Mouse (Mus musculus): ENCODE results near the gene Armc6.

Gene Armc6

DNA sequence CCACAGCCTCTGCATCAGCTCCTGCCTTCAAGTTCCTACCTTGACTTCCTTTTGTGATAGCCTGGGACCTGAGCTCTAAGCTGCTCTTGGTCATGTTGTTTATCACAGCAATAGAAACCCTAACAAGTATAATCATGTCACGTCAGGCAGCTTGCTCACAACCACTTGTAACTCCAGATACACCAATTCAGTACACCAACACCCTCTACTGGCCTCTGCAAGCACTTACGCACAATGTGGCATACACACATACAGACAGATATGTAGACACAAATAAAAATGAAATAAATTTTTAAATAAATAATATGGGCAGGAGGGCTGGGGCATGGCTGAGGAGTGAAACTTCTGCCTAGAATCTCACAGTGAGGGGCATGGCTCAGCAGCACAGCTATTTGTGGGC lies 38.5 kb downstream of the Armc6 start:
- no peak for DNase-seq (ENCODE audit: low read depth, low spot score)

DNA sequence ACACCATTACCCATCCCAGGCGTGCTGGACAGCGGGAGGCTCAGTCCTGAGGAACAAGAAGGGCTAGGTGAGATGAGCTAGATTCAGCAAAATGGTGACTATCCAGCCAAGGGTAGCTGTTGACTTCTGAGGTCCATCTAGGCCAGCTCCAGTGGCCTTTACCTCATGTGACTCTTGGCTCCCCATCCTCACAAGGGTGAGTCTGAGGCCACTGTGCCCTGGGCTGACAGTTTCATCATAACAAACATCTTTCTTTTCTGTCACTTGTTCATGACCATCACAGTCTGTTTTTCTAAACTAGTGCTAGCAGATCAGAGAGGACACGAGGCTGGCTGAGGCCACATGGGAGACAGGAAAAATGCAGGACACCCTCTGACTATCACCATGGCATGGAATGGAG lies 40.1 kb downstream of the Armc6 start:
- no peak for DNase-seq (ENCODE audit: low read depth, low spot score)

DNA sequence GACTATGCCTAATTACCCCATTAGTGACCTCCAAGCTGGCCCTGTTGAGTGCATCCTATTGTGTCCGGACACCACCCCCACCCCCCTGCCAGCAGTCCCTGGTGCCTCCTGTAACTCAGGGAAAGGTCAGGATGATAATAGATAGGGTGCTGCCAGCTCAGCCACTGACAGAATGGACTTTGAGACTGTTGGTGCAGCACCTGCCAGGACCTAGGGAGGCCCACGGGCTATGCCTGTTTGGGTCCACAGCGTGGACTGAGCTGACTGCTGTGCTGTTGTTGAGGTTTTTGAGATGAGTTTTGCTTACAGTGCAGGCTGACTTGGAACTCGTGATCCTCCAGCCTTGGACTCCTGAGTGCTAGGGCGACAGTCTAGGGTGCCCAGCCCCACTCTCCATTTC lies 41.0 kb downstream of the Armc6 start:
- no peak for DNase-seq (ENCODE audit: low read depth, low spot score)

DNA sequence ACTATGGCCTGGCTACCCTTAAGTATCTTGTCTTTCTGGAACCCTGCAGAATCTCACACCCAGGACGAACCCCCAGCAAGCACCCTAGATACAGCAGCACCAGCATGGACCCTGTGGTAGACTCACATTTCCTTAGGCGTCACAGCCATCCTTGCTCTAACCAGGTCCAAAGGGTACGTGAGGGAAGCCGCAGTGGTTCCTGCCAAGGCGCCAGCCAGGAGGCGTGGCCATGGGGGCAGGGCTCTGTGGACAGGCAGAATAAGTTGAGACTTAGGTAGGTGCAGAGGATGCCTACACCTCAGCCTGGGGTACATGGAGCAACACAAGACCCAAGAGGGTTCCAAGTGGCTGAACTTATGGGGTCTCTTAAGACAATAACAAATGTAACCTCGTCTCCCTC lies 45.6 kb downstream of the Armc6 start:
- DNase-seq (ENCODE audit: low read depth, low spot score), result no peak

DNA sequence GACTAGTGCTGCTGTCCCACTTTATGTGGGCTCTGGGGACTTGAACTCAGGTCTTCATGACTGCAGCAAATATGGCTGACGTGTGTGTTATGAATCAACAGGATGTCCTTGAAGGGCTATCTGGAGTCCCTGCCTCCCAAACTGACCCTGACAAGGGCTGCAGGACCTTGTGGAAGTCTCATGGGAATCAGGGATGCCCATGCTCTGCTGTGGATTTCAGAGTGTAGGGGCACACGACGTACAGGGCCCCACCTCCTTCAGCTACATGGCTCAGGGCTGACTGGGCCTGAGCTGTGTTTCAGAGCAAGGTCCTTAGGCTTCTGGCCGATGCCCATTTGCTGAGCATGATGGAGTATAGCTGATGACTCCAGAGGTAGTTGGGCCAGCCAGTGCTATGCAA lies 51.1 kb downstream of the Armc6 start:
- no peak for DNase-seq (ENCODE audit: low read depth, low spot score)

DNA sequence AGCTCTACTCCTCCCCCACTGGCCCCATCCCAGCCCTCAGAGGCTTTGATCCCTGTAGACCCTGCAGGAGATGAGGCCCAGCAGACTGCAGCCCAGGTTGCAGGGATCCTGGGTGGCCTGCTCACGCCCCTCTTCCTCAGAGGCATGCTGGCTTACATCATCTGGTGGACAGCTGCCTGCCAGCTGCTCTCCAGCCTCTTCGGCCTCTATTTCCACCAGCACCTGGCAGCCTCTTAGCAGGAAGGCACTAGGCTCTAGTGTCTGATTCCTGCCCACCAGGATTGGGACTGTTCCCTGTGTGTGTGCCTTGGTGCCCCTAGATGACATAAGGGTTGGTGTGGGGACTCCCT lies 52.4 kb downstream of the Armc6 start:
- no peak for DNase-seq (ENCODE audit: low read depth, low spot score)

DNA sequence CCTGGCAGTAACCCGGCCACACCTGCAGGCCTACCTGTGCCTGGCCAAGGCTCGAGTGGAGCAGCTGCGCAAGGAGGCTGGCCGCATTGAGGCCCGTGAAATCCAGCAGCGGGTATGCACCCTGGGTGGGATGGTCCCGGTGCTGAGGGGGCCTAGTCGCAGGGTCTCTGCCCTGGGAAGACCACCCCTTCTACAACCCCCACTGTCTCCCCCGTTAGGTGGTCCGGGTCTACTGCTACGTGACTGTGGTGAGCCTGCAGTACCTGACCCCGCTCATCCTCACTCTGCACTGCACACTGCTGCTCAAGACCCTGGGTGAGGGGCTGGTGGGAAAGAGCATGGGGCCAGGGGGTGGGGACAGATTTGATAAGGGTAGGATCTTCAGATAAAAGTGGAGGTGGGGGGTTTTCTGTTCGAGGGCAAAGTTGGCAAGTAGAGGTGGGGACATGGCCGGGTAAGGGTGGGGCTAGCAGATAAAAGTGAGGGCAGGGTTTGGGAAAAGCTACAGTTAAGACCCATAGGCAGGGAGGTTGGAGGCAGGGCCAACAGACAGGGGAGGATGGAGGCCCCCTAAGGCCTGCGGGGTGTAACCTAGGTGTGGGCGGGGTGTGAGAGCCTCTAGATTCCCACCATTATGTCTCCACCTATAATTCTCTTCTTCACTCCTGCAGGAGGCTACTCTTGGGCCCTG lies 52.9 kb downstream of the Armc6 start:
- DNase-seq (ENCODE audit: low read depth, low spot score), result no peak

DNA sequence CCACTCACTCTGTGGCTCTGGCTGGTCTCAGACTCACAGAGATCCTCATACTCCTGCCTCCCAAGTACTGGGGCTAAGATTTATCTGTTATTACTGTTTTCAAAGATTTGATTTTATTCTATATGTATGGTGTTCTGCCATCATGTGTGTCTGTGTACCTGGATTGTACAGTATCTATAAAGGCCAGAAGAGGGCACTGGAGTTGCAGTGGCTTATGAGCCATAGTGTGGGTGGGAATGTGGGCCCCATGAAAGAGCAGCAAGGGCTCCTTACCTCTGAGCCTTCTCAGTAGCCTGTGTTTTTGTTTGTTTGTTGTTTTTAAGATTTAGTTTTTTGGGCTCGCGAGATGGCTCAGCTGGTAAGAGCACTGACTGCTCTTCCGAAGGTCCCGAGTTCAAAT lies 55.2 kb downstream of the Armc6 start:
- DNase-seq (ENCODE audit: low read depth, low spot score), result no peak

DNA sequence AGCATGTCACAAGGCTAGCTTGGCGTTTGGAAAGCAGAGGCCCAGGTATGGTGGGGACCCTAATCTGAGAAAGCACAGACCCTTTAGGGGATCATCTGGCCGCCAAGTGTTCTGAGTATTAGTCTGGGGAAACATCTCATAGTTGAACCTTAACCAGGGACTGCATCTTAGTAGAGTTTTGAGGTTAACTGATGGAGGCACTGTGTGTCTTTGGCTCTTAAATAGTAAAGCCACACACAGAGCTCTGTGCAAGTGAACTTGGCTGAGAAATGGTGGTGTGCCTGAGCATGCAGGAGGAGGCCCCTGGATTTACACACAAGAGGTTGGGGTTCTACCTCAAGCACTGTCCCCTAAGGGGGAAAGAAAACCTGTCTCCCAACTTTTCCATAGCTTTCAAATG lies 56.0 kb downstream of the Armc6 start:
- no peak for DNase-seq (ENCODE audit: low read depth, low spot score)

DNA sequence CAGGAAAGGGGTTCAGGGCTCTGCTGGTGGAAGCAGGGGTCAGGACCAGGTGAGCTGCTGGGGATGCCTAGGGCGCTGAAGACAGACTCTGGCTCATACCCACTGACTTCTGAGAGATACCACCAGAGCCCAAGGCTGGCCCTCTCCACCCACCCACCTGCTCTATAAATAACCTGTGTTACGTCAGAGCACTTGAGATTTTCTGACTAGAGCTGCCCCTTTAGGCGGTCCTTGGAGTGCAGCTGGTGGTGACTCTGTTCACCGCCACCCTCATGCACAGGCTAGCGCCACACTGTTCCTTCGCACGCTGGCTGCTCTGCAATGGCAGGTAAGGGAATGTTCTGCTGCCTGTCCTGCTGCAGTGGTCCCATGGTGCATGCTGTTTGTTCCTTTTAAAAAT lies 60.2 kb downstream of the Armc6 start:
- DNase-seq (ENCODE audit: low read depth, low spot score), result no peak

DNA sequence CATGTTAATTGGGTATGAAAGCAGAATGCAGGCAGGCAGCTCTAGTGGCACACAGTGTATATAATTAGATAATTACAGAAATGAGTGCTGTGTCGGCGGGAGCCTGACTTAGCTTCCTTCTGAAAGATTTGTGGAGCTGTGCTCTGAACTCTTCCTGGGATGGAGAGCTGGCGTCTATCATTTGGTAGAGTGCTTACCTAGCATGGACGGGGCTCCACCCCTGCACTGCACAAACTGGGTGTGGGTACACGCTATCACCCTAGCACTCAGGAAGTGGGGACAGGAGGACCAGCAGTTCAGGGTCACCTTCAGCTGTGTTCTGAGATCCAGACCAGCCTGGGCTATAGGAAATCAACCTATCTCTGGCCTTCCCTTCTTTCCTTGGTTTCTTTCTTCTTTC lies 60.9 kb downstream of the Armc6 start:
- DNase-seq (ENCODE audit: low read depth, low spot score), result no peak

DNA sequence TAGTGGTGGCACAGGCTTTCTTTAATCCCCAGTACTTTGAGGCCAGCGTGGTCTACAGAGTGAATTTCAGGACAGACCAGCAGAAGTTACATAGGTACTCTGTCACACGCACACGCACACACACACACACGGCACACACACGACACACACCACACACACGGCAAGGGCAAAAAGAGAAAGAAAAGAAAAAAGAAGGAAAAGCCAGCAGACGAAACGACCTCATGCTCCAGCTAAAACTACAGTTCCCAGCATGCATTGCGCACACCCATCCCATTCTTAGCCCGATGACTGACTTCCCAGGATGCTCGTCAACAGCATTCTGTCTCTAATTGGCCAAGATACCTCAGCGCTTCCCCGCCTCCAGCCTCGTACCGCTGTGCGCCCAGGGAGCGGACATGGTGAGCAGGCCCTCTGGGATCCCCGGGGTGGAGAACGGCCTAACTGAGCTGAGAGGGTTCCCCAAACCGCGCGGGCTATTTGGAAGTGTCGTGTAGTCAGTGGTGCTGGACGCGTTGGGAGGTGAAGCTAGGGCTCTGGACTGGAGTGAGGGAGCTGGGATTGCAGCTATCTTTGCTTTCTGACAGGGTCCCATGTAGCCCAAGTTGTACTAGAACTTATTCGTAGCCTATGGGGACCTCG lies 62.1 kb downstream of the Armc6 start, which contains the start of gene Tmem161a:
Tmem161a (plus strand) TSS at position 314 of the 639 bp plus-strand sequence.
- DNase-seq (ENCODE audit: low read depth, low spot score), result peak; percentile 88

DNA sequence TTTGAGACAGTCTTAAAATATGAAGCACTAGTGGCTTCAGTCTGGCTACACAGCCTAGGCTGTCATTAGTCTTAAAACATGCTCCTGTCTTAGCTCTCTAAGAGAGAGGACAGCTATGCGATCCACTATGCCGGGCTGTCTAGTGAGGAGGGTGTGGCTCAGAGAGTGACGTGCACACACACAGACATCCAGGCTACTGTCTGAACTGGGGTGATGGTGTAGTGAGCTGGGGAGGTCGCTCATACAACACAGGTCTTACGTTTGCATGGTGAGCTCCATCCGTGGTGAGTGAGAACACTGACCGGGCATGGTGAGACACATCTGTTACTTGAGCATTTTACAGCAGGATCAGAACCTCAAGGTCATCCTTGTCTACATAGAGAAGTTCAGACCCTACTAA lies 63.0 kb downstream of the Armc6 start:
- DNase-seq (ENCODE audit: low read depth, low spot score), result no peak

DNA sequence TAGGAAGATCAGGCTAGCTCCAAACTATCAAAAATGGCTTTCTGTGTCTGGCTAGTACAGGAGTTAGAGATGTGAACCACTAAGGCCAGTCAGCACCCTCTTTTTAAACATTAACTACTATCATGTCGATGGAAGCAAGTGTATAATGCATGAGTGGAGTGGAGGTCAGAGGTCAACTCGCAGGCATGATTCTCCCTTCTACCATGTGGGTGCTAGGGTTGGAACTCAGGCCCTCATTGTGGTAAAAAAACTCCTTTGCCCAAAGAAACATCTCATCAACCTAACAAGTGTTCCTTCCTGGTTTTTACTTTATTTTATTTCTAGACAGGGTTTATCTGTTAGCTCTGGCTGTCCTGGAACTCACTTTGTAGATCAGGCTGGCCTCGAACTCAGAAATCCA lies 63.5 kb downstream of the Armc6 start:
- DNase-seq (ENCODE audit: low read depth, low spot score), result no peak
